Mouse (Mus musculus) urinary bladder, postnatal 25 days (tissue): ENCODE data around the gene Klhl32.
"Not testable (repeated sequence)": the region's sequence is repeated elsewhere in the genome, so short reads cannot be mapped to it uniquely, and the experiment has no call there.

Experiments
- DNase-seq: peaks from one replicate; pipeline ENCODE4 v3.0.0; 2022; ENCODE audit warnings: low spot score

Gene Klhl32

DNA sequence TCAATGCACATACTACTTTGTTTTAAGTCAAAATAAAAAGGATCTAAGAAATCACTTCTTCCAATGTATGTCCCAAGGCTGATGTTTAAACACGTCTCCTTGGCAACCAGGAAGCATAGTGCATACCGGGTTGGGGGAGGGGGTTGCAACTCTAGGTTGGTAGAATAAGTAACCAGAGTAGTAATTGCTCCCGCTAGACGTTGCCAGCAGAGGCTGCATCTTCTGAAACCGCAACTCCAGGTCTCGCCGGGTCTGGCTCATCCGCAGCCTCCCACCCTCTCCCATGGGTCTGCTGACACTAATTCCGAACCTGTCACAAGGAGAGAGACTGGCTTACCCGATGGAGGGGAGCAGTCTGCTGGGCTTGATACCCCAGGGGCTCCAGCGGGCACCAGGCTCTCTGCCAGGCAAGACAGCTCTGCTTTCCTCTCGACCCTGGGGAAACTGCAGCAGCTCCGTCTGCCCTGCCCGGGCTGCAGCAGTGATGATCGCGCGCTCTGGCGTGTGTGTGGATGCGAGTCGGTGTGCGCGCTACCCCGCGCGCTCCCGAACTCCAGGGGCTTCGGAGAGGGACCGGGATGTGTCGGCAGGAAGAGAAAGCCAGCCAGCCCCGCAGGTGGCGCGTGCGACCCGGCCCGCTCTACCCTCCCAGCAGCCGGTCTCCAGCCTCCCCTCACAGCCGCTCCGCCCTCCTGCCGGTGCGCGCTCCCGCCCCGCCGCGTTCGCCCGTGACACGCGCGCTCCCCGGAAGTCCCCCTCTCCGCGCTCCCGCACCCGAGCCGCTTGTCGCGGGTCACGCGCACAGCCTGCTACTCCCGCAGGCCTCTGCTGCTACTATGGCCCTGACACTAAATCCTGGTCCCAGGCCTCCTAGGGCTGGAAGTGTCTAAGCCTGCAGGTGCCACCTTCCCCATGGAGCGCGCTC, at the start of gene Klhl32:
Gene Klhl32 (minus strand): TSS at position 724 of the 925 bp plus-strand sequence.
- peak; percentile 53 for DNase-seq

DNA sequence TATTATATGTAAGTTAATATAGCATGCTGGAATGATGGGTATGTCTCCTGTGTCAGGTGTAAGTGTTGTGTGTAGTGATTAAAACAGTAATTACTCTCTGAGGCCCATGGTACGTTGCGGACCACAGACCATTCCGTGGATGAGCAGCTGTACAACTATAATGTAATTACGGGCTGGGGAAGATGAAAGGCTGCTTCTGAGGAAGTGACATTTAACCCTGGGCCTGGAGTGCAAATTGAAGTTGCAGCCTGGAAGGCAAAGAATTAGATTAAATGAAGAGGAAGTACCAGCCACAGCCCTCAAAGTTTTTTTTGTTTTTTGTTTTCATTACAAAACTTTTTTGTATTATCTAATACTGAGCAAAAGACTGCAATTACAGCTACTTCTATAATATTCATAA, 48.2 kb upstream of the Klhl32 start:
- DNase-seq: no peak

DNA sequence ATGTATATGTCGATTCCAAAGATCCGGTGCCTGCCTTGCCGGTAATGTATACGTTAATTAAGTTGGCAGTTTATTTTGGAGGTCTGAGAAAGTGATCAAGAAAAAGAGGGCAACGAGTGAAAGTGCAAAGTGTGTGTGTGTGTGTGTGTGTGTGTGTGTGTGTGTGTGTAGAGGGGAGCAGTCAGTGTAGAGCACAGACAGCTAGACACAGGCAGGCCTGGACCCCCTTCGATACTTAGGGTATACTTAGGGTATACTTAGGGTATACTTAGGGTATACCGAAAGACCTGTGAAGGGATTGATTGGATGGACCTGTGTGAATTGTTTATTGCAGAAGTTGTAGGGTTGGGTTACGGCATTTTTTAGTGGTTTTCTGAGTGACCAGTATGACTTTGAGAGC, 47.7 kb upstream of the Klhl32 start:
- DNase-seq: no peak

DNA sequence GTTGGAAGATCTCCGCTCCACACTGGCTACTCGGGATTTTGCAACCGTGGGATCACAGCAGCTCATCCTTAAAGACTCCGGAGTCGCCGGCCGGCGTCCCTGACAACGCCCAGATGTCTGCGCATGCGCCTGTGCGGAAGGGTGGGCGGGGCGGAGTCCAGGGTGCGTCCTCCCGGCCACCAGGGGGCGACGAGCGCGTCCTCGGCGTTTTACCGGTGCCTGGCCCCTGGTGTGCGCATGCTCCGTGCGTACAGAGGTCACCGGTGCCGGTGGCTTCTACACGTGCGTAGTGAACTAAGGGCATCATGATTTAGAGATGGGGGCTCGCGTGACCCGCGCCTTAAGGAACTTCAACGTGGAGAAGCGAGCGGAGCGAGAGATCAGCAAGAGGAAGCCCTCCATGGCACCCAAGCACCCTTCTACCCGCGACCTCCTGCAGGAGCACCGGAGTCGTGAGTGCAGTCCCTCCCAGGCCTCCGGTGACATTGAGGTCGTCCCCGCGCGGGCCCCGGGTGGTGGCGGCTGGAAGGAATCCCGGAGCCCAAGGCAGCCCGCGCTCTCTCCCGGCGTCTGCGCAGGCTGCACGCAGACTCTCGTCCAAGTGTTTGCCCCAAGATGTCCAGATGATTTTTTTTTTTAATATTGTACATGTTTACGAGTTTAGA, 47.1 kb upstream of the Klhl32 start, which contains the start of gene Ndufaf4:
Gene Ndufaf4 (plus strand): TSS at position 233 of the 665 bp plus-strand sequence.
- DNase-seq: peak; percentile 100

DNA sequence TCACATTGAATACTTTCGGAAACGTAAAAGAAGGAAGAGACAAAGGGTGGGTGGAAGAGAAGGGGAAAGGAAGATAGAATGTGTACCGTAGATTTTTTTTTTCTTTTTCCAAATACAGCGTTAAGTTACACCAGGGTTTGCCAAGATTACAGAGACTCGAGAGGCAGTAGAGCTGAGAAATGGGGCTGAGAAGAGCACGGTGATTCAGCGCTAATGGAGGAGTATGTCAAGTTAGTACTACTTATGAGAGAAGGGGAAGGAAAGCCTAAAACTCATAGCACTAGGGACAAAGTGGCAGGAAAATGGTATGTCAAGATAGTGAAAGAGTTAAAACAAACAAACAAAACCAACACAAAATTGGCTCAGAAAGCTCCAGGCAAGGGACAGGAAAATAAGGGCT, 46.4 kb upstream of the Klhl32 start:
- no peak for DNase-seq

DNA sequence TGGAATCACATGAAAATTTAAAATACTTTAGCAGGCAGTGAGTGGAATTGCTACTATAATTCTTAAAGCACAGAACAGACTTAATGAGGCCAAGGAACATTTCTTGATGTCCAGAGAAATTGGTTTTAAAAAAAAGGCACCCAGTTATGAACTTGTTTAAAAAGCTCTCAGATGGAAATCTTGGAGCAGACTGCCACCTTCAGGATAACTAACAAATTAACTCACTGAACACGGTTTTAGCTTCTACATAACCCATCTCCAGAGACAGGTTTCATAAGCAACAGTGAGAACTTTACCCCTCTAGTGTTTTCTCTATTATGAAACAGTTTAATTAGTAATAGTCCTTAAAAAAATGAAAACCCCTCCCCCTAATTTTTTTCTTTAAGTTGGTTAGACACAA, 45.9 kb upstream of the Klhl32 start:
- no peak for DNase-seq

DNA sequence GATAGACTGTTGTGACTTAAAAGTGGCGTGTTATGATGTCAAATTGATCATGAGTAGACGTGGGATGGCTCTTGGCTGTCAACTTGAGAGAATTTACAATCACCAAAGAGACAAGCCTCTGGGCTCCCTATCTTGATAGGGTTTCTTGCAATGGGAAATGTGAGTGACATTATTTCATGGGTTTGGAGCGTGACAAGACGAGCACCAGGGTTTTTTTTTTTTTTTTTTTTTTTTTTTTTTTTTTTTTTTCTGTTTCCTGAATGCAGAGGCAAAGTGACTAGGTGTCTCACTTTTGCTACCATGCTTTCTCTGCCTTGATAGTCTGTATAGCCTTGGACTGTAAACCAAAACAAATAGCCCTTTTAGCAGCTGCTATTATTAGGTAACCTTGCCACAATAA, 43.7 kb upstream of the Klhl32 start:
- no peak for DNase-seq

DNA sequence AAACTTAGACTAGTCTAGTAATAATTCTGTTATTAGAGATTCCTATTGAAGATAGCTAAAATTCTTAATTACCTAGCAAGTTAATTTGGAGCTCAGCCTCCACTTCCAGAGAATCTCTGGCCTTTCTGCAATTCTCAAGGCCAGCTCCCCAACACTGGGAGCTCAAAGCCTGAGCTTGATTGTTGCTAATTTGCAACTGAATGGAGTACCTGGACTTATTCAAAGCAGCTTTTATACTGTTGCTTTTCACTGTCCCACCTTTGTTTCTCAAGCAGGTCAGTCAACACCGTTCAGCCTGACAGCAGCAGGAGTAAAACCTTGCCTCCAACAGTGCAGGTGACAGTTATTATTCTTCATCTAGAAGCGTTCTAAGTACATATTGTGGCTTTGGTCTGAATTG, 41.4 kb upstream of the Klhl32 start:
- not testable (repeated sequence) for DNase-seq

DNA sequence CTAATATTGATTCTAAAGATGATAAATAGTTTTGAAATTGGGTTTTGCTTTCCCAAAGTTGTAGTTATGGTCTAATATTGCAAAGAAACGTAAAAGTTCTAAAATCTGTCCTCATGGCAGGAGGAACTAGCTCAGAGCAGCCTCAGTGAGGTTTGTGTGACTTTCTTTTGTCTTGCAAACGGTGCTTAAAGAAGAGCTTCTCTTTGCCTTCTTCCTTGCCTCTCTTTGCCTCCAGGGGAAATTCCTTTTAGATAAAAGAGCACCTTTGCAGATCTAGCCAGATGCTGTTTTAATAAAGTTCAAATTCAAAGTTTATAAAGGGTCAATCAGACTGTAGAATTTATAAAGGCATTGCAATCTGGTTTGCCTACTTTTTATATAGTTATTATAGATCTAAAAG, 38.5 kb upstream of the Klhl32 start:
- not testable (repeated sequence) for DNase-seq

DNA sequence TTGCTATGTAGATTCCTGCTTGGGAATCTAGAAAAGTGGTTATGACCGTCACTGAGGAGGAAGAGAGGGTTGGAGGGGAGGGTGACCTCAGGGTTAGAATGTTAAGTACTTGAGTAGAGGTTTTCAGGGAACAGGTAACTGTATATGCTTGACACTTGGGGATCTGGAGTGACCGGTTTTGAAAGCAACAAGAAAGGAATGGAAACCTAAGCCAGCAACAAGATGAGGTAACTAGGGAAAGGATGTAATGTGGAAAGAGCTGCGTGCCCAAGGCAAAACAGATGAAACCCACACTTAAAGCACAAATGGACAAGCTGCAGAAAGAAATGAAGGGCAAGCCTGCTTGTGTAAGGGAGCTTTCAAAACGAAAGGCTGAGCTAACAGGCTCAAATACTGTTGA, 18.3 kb upstream of the Klhl32 start:
- DNase-seq: no peak

DNA sequence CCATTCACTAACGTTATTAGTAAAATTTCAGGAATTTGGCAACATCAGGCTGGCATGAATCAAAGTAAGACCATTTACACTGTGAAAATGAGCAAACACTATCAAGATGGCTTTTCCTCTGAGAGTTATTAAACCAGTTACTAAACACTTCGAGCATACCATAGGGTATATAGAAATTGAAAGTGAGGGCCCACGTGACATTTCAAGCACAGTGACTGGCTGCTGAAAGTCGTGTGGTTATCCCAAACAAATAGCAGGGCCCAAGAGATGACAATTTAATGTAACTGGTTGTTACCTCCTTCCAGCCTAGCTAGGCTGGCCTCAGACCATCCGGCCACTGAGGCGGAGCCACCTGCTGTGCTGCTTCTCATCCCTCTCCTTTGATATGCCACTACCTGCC, 14.8 kb upstream of the Klhl32 start:
- no peak for DNase-seq

DNA sequence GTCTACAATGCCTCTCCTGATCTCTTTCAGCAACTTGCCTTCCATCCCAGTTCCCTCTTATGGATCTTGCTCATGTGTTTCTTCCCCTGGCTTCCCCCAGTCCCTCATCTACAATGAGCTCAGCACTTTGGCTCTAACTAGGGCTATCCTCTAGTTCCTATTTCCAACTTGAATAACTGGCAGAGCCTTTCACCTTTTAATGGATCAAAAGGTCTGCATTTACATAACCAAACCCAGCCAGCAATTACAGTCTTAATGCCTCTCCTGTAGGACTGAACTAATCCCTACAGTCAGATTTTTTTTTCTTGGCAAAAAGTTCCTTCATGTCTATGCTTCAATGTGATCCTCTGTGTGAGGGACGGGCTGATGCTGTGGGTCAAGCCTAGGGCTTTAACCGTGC, 3.5 kb downstream of the Klhl32 start:
- no peak for DNase-seq

DNA sequence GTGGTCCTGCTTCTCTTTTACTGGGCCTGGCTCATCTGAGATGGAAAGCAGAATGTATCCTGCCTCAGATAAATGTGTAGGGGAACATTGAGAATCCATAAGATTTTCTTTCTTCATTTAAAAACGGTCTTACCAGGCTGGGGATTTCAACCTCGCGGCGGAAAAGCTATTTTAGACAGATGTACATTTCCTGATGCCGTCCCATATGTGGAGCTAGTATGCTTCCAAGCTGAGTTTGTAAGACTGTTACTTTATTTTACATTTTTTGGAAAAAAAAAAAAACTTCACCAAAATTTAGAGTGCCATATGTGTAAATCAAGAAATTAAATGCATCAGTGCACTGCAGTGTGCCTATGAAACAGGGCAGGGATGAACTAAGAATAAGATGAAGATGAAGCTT, 5.4 kb downstream of the Klhl32 start:
- DNase-seq: no peak

DNA sequence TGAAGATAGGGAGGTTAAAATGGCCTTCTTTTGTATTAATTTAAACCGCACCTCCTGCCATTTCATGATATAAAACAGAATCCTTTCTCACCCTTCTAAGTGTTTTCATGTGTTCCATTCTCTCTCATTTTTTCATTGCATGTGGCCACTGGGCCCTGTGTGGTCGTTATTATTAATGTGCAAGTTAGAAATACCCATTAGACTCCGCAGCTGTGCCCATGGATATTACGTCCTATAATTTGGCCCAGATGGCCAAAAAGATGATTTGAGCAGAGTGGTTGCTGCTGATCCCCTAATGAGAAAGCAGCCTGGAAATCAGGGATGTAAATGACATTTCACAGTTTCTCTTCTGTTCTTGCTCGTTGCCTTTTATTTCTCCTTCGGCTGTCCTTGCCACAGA, 12.4 kb downstream of the Klhl32 start:
- DNase-seq: no peak

DNA sequence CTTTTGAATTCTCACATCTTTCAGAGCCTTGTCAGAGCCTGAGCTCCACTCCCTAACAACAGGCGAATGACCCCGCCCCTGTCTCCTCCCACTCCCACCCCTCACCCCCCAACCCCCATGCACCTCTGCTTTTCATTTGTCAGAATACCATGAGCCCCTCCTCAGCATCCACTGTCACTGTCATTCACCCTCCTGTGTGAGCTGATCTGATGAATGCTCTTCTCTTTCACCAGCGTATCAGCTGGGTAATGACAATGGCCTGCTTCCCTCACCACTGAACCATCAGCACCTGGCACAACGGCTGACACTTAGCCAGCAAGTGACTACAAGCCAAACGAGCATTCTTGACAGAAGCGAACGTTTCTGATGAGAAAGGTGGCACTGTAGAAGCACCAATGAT, 15.4 kb downstream of the Klhl32 start:
- DNase-seq: no peak

DNA sequence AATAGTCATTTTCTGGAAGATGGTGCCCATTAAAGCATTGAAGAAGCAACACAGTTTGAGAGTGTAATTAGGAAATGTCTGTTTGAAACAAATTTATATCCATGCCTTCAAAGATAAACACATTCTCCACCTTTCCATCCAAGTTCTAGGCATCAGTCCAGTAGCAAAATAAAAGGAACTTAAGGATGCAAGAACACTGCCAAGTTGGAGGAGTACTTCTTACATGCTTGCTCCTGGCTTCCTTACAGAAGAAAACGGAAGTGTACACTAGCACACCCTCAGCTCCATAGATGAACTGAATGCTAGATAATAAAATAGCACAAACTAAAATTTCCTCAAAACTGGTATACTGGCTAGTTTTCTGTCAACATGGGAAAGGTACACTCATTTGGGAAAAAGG, 42.6 kb downstream of the Klhl32 start:
- no peak for DNase-seq

DNA sequence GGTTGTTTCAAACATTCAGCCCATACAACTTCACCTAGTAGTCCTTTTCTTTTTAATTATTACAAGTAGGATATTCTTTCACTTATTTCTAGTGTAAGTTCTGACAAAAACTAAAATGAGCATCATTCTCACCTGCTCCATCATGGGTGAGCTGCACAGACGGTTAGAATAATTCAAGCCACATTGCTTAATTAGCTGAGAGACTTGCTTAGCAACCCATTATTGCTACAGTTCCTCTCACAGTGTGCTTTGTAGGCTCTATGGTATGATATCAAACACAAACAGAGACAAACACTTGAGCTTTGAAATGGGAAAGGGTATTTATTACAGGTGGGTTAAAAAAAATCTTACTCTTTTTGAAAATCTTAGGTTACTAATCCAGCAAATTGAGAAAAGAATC, 49.0 kb downstream of the Klhl32 start:
- DNase-seq: no peak

DNA sequence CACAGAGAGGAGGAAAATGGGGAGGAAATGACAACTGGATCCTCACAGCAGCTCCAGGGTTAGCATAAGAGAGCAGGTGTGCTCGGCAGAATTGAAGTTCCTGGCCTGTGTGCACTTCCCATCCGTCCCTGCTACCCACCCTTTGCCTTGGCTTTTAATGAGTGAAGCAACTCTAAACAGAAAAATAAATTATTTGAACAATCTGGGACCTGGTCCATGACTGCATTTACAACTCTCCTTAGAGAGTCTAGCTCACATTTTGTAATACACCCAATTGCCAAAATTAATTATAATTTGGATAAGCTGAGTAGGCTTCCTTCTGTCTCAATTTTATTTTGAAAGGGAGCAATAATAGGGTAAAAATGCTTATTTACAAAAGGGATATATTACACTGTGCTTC, 49.6 kb downstream of the Klhl32 start:
- DNase-seq: no peak

DNA sequence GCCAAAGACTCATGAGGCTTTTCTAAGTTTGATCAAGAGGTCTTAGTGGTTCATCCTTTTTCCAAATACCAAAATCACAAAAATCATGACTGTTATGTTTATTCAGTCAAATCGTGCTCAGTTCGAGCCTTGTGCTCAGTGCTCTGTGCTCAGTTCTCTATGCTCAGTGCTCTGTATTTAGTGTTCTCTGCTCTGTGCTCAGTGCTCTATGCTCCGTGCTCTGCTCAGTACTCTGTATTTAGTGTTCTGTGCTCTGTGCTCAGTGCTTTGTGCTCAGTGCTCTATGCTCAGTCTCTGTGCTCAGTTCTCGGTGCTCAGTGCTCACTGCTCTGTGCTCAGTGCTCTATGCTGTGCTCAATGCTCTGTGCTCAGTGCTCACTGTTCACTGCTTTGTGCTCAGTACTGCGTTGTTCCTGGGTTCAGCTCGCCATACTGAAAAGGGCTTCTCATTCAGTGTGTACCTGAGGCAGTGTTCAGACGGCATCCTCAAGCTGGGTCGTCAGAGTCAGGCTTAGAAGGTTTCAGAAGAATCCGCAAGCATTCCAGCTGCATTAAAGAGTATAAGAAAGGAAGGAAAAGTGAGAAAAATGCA, 50.5 kb downstream of the Klhl32 start:
- no peak for DNase-seq

DNA sequence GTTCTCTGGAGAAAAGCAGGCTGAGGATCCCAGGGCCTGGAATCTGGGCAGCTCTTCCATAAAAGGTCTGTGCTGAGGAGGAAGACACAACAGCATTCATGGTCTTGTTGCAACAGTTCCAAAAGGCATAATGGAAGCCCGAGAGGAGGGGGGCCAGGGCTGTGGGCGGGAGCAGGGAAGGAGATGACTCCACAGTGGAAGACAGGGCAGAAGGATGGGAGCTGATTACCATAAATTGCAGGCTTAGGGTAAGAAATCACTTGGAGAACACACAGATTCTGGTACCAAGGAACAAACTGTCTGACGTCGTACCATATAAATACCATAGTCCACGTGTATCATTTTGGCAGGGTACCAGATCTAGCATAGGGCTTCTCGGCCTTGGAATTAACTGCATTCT, 51.9 kb downstream of the Klhl32 start:
- DNase-seq: no peak

DNA sequence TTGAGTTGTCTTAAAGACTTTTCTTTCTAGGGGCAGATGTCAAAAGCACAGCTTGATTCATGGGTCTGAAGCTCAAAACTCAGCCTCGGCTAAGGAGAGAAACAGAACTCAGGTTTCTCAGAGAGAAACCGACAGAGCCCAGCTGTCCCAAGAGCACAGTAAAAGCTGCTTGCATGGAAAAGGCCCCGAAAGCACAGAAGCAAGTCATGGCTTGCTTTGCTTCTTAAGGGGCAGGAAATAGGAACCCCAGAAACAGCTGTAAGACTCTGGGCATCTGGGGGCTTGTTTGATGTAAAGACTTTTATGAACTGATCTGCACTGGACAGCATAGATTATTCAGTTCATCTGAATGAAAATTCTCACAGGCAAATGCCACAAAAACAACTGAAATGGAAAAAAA, 53.1 kb downstream of the Klhl32 start:
- DNase-seq: no peak

DNA sequence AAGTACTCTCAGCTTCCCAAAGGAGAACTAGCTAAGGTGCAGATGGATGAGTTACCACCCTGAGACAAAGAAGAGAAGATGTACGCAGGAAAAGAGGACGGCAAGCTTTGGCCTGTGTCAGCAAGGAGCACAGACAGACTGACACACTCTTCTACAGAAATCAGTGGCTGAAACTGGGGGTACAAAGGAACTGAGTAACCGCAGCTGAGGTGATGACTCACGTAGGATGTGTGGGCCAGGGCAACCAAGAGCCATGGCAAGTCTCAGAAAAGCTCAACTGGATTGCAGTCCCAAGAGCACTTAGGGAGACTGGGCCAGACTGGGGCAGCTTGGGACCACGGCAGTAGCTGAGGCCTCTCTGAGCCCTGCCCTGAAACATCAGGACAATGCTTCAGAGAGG, 53.6 kb downstream of the Klhl32 start:
- no peak for DNase-seq

DNA sequence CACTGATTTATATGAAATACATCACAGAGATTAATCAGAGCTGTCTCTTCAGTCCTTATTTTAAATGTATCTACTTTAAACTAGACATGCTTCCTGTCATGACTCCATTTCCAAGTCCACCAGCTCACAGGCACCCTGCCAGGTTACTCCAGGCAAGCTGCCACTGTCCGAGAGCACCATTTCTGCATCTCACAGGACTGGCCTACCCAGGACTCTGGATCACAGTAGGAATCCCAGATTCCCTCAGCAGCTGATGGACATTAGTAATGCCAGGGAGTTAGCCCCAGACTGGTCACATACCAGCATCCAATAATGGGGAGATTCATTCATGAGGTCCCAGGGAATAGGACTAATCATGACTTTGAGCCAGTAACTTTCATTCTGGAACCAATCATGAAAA, 54.7 kb downstream of the Klhl32 start:
- DNase-seq: no peak
